Mouse (Mus musculus): ENCODE measurements around the gene Bckdhb.
"Not testable (repeated sequence)": the region's sequence is repeated elsewhere in the genome, so short reads cannot be mapped to it uniquely, and the experiment has no call there.

Gene Bckdhb

DNA sequence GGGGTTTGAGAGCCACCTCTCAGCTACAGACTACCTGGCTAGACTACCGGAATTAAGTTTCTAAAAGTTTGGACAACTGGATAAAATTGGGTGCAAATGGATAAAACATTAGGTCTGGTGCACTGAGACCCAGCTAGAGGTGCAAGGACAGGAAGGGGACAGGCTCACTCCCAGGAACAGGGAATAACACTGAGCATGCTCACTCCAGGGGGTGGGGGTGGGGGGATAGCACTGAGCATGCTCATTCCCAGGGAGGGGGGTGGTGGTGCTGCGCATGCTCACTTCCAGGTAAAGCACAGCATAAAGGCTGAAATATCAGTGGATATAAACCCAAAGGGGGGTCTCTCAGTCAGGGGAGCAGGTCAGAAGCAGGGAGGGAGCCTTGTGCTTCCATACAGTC is 120.7 kb downstream of the Bckdhb start:
- CTCF ChIA-PET = no interaction called here

DNA sequence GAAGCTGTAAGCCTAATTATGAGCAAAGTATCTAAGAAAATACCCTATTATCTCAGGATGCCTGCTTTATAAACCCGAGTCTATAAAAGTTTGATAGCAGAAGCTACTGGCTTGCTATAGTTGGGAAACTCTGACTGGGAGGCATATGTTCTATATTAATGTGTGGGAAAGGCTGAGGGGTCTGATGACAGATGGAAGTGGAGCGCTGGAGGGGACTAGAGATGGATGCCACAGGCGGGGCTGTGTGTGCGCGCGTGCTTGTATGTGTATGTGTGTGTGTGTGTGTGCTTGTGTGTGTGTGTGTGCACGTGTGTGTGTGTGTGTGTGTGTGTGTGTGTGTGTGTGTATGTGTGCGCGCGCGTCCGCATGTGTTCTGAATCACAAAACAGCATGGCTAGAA is 121.4 kb downstream of the Bckdhb start:
- CTCF ChIA-PET = no interaction called here

DNA sequence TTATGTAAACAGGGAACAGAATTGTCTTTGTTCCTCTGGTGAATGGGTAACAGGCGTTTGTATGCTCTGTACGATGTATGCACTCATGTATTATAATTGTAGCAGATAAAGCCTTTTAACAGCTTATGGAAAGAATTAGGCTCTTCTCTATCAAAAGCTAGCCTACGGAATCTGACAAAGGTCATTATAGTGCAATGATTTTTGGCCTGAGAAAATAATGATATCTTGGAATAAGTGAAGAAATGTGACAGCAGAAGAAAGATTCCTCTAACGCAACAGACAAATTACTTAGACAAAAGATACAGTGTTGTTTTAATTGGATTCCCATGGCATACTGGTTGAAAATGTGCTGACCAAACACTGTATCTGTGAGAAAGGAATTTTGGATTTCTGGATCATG is 122.0 kb downstream of the Bckdhb start:
- CTCF ChIA-PET = no interaction called here

DNA sequence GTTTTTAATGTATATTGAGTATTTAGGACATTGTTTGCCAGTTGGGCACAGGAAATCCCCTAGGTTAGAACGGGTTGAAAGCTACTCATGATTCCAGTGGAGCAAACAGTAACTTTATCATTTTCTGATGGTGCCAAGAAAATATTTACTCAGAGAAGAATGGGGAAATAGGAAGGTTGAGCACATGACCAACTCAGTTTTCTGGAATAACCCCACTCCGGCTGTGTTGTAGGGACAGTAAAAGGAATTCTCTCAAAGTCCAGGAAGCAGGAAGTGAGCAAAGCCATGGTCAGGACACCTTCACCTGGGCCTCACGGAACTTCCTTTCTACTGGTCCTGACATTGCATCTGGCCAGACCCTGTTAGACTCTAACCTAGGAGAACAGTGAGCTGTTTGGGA is 122.5 kb downstream of the Bckdhb start:
- CTCF ChIA-PET = no interaction called here

DNA sequence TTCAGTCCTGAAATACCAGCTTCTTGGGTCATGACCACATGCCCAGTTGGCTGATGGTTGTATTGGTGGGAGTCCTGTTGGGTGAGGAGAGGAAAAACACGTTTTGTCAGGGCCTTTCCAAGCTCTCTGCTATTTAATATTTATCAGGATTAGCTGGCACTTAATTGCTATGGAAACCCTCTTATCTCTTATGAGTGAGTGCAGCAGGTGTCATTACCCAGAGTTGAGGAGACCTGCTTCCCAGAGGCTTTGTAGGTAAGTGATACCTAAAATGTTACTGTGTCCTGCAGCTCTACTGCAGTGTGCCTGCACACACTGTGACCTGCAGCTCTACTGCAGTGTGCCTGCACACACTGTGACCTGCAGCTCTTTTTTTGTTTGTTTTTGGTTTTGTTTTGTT is 124.2 kb downstream of the Bckdhb start:
- CTCF ChIA-PET = no interaction called here

DNA sequence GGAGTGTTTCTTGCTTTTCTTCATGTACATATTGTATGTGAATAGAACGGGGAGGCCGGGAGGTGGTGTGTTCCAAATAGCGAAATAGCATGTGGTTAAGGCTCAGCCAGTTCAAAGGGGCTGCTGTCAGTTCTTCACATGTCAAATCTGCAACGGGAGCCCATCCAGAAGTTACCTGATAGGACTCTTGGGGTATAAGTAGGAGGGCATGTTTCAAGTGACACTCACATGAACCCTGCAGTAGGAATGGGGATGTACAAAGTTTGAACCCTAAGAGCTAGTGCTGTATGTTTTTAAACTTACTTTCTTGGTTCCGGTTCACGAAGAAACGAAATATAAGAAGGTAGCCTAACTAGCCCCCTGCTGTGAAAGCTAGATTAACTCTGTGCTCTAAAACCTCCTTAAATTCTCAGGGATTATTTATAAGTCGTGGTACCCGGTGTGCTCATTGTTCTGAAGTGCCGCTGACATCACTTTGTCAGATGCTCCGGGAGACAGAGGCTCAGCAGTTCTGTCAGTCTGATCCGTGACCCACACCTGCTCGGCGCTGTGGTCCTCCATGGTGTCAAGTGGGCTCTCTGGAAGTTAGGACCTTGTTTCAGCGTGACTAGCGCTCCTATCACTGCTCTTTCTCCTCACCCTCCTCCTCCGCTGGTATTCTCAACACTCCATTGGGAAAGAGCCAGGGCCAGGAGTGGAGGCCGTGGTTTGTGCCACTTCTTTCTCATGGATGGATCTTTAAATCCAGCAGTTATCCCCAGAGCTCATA is 126.1 kb downstream of the Bckdhb start:
- CTCF ChIA-PET = no interaction called here

DNA sequence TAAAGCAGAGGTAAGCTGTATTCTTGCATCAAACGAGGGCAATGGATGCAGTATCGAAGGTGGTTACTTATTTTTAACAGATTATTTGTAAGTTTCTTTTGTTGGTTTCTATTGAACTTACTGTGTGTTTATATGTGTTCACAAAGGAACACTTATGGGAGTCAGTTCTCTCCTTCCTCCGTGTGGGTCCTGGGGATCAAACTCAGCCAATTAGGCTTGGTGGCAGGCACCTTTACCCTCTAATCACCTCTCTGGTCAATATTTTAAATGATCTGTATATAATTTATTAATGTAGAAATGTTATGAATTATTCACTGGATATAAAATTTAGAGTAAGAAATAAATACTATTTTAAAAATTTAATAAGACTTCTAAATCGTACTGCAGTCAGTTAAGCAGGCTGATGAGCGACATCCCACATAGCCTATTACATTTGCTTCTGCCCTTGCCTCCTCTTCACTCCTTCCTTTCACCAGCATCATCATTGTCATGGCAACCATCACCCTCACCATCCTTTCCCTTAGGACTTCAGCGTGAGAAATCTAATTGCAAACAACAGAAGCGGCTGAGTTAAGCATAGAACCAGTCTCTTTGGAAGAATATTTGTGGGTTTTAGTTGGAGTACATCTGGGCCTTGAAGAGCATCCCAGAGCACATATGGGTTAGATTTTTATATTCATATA is 130.3 kb downstream of the Bckdhb start:
- CTCF ChIA-PET = no interaction called here

DNA sequence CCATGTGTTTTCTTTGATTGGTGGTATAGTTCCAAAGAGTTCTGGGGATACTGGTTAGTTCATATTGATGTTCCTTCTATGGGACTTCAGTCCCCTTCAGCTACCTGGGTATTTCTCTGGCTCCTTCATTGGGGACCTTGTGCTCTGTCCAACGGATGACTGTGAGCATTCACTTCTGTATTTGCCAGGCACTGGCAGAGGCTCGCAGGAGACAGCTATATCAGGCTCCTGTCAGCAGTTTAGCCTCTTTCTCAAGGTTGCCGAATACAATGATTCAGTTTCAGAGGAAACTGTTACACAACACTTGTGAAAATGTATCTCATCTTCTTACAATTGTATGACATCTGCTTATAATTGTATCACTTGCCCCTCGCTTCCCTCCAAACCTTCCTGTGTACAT is 135.8 kb downstream of the Bckdhb start:
- CTCF ChIA-PET = not testable (repeated sequence)

DNA sequence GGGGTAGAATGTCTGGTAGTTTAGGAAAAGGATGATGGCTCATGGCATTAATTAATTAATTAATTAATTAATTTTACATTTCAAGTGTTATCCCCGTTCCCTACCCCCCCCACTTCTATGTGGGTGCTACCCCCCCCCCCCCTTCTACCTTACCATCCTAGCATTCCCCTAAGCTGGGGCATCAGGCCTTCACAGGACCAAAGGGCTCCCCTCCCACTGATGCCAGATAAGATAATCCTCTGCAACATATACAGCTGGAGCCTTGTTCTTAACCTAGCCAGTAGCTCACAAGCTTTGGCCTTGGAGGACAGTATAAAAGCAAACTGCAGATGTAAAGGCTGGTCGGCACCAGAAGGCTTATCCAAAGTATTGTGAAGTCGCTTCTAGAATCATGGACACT is 138.7 kb downstream of the Bckdhb start:
- CTCF ChIA-PET = interaction anchor here (0.6 kb wide), 1 partner anchor 107 kb away, joined by 4 read pairs; no protein-coding TSS in a partner anchor

DNA sequence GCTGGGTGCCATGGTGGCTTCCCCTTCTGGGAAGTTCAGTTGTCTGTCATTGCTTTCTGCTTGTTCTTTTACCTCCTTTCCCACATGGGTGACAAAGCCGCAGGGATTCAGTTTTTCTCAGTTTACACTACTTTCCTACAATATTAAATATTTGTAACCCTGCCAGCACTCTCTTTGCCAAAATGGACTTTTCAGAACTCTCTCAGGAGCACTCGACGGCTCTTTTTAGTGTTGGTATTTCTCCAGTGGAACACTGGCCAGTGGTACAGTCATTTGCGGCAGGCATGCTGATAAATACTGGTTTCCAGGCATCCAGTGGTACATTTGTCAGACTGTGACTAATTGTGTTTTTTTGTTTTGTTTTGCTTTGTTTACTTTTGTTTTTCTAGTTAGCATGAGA is 139.2 kb downstream of the Bckdhb start:
- CTCF ChIA-PET = interaction anchor here (0.6 kb wide), 1 partner anchor 107 kb away, joined by 4 read pairs; no protein-coding TSS in a partner anchor

DNA sequence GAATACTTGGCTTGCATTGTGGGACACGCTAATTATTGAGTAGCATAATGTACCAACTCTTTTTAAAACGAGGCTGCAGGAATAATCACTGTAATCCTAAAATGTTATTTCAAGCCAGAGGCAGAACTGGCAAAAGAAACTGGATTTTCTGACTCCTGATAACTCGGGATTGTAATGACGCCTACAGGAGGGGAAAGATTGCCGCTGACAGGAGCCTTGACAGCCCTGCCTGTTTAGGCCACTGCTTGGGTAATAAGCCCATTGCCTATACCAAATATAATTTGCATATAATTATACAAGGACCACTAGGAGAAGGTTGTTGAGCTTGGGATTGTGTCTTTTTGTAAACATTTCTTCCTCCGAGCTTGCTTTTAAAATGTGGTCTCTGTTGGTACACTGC is 145.3 kb downstream of the Bckdhb start:
- CTCF ChIA-PET = no interaction called here

DNA sequence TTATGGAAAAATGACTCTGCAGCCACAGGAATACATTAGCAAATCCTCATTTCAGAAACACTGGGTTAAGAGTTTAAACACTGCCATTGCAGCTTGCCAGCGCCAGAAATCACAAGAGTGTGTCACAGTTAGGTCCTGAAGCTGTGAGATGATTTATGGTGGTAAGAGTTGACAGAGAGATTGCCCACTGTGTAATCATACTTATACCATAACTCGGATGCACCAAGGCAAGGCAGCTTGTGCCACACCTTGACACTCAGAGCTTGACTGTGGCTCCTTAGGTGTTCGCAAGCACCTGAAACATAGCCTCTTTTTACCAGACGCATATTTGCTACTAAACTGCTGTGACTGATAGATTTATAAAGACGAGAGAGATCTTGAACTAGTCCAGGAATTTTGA is 145.8 kb downstream of the Bckdhb start:
- CTCF ChIA-PET = no interaction called here

DNA sequence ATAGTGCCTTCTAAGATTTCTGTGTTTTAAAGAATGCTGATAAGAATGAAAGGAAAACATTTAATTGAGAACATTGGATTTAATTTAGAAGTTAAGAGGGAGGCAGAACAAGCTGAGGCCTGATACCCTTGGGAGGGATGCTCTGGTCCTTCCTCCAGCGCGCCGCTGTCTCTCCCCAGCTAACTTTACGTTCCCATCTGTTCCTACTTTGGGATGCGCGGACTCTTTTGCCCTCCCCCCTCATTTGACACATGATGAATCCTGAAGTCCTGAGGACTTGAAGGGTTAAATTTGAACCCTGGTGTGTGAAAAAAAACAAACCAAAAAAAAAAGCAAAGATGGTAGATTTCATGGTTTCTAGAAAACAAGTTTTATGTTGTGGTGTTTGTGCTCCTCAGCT is 147.6 kb downstream of the Bckdhb start:
- CTCF ChIA-PET = no interaction called here

DNA sequence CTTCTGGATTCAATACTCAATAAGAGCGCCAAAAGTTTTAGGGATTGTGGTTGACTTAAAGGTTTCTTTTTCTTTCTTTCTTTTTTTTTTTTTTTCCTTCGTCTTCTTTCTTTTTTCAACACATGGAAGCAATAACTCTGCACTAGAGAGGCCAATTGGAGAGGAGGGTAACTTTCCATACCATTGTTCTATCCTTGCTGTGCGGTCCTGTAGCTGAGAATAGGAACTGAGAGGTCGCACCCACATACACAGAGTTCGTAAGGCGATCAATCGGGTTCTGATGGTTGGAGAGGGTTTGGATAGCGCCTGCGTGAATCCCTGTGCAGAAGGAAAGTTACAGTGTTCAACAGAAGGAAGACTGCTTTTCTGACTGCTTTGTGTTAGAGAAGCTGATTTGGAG is 148.3 kb downstream of the Bckdhb start:
- CTCF ChIA-PET = interaction anchor here (1.0 kb wide), 1 partner anchor 63 kb away, joined by 4 read pairs; no protein-coding TSS in a partner anchor

DNA sequence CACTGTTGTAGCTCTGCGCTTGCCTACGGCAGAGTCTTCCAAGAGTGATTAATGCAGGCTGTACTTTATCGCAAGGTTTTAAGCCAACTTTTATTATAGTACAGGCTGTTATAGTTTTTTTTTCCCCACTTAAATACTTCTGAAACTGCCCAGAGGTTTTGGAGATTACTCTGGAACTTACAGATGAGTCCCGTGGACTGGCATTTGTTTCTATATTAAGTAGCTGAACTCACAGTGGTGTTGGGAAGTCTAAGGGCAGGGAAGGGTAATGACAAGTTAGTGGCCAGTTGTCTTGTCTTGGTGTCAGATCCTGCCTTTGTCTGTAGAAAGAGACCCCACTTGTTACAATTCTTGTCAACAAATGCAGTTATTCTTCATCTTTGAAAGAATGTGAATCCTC is 158.6 kb downstream of the Bckdhb start:
- CTCF ChIA-PET = no interaction called here

DNA sequence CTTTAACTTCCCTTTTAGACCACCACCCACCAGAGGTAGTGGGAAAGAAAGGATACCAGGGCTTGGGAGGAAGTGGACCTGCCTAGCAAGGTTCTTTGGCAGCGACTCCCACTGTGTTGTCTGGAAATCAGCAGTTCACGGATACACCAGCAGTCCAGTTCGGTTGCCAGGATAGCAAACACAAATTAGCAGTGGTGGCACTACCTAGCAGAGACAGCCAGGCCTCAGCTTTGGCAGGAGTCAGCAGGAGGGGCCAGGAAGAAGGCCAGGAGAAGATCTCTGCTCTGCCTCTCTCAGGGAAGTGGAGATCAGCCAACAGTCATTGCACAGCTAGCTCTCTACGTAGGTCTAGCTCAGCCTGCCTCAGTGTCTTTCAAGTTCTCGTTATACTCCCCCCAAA is 159.7 kb downstream of the Bckdhb start:
- CTCF ChIA-PET = interaction anchor here (0.6 kb wide), 1 partner anchor 1283 kb away, joined by 3 read pairs; no protein-coding TSS in a partner anchor

DNA sequence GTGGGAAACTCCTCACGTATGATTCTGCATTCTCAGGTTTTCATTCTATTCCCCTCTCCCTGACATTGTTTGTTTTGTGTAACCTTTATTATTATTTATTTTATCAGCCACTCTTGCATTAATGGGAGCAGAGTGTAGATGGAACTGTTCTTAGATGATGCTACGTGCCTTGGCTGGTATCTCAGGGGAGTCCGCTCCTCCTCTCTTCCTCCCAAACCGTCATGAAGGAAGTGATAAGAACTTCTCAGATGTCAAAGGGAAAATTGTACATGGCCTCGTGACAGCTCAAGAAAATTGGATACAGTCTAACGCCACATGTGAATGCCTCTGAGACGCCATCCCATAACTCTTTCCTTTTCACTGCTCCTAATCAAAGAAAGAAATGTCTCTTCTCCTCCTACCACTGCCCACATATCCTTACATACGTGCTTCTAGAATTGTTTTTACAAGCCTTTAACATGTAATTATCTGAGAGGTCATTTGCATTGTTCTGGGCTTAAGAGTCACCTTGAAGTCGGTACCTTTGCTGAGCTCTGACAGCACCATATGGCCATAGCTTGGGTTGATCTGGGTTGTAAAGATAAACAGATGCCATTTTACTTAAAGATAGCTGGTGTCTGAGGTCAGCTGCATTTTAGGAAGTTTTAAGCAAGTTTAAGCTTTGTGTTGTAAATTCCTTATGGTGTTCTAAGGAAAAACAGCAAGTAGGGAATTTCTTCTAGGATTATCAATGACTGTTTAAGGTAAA is 165.5 kb downstream of the Bckdhb start:
- CTCF ChIA-PET = no interaction called here

DNA sequence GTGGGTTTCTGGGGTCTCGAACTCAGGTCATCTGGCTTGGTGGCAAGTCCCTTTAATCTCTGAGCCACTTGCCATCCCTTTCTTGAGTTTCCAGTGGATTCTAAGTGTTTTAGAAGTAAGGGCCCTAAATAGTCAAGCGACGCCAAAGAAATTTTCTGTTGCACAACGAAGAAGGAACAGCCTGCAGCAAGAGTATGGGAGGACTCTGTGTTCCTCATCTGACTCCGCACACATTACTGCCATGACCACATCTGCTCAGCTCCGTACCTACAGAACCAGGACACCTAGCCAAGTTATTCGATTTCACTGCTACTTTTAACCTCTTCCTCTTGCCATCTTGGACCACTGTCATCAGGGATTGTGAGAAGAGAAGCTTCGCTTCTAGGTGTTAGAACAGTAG is 168.0 kb downstream of the Bckdhb start:
- CTCF ChIA-PET = no interaction called here

DNA sequence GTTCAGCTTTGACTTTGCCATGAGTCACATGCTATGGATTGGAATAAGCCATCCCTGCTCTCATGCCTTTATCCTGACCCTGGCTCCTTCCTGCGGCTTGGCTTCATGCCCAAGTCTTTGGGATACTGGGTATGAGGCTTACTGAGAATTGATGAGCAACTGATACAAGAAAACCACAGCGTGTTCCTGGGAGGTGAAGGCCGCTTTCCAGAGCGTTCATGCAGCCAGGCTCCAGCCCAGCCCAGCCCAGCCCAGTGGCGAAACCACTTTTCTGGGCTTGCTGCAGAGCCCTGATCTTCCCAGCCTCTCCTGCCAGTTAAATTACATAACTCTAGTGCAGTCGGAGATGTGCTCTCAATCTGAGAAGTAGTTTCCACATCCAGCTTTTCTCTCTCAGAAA is 169.2 kb downstream of the Bckdhb start:
- CTCF ChIA-PET = no interaction called here

DNA sequence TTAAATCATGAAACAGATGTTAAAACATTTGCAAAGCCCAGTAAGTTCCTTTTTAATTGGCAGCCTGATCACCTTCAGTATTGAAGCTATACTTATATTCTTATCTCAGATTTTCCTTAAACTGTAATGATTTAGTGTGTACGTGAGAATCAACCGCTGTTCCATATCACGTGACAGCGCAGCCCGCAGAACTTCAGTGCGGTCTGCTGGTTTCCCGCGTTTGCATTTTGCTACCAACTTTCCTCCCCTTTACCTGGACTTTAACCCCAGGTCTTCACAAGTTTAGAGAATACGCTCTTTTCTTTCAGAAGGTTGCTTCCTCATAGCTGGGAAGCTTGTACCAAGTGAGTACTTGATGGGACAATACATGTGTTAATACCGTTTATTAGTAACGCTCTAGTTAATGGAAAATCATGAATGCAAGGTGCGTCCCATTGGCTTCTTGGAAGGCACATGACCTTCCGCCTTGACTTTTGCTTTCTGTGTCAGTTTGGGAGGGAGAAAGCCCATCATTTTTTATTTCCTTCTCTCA is 171.6 kb downstream of the Bckdhb start:
- CTCF ChIA-PET = no interaction called here

DNA sequence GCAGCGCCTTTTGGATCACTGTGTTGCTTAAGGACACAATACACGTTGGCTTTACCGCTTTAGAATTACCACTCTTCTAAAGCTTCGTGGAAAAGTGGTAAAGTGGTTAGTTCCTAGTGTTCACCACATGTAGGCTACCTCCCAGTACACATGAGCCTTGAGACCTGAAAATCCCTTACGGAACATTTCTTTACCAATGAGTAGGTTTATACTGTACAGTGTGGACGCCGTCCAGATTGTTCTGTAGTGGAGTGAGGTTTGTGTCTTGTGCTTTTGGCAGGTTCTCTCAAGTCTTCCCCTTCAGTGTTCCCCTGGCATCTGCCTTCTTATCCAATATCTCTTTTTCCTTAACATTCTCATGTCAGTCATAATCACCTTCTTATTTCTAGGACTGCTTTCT is 178.4 kb downstream of the Bckdhb start:
- CTCF ChIA-PET = no interaction called here

DNA sequence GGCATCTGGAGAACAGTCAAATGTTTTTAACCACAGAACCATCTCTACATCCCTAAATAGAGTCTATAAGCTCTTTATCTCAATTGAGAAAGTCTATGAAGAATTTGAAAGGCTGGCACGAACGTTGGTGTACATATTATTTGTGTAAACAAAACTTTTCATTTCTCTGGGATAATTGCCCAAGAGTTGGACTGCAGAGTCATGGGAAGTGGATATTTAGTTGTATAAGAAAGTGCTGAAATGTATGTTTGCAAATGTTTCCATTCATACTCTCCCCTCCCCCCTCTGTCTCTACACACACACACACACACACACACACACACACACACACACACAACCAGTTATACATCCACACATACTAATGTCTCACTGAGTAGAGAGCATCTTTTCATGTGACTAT is 181.5 kb downstream of the Bckdhb start:
- CTCF ChIA-PET = no interaction called here

Measured in spleen, embryonic (tissue).